Mouse (Mus musculus) left cerebral cortex, adult 18-20 months (tissue): Measurements from ENCODE around the gene Car5a. TPM values are rescaled to one million over a fixed set of nuclear protein-coding genes. Genes with fewer than 3 reads are reported as not detected.

Experiments
- DNase-seq, 2 experiments: peaks; one replicate each; pipeline ENCODE4 v3.0.0; 2021 to 2022; ENCODE audit warnings: low spot score in 2 of 2, mixed read lengths in 1 of 2
- long read RNA-seq, 2 experiments: library from polyadenylated mRNA; stranded (forward); transcript quantifications; one replicate each; pipeline ENCODE4 v2.0.0; 2021
- total RNA-seq, 2 experiments: library from RNA; stranded (reverse); gene quantifications; 2 replicates each; pipeline ENCODE4 v1.2.3; 2021

Gene Car5a
- total RNA-seq: under 1 TPM; 0.33 to 0.35 TPM
- long read RNA-seq, experiment 1, partial matches to known transcripts: 2 of 7 reads
- long read RNA-seq, experiment 1, other reads (novel, unspliced or antisense): 5 of 7 reads
- long read RNA-seq, experiment 2, partial matches to known transcripts: 2 of 4 reads
- long read RNA-seq, experiment 2, other reads (novel, unspliced or antisense): 2 of 4 reads

DNA sequence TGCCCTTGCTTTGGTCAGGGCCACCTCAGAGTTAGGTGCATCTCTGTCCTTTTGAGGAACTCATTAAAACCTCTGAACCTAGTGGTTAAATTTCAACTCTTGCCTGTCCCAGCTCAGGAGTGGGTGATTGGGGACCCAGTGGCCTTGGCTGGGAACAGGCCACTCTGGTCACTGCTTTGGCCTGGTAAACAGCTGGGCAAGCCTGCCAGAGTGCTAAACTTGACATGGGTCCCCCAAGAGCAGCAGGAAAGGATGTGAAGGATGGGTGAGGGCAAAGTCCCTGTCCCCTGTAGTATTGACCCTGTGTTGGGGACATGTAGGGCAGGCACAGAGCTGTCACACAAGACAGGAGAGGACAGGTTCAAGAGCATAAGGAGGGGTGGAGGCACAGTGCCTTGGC lies at the start of gene Car5a:
Gene Car5a, minus strand, starts transcription at position 74 of the 400 bp plus-strand sequence.
- no peak for DNase-seq

DNA sequence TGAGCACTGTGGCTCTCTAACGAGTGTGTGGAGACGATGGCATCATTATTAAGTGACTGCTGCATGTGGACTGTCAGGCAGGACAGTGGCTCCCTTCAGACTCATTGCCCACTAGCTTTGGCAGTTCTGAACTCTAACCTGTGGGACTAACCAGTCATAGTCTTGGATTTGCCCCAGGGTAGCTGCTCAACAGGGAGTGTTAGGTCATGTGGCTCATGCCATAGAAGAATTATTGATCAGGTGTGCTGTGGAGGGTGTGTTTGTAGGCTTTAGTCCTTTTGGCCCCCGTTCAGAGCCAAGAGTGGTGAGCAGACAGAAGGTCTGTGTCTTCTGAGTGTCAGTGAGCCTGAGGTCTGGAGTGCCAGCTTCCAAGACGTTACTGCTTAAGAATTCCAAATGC lies 48.2 kb upstream of the Car5a start:
- no peak for DNase-seq

DNA sequence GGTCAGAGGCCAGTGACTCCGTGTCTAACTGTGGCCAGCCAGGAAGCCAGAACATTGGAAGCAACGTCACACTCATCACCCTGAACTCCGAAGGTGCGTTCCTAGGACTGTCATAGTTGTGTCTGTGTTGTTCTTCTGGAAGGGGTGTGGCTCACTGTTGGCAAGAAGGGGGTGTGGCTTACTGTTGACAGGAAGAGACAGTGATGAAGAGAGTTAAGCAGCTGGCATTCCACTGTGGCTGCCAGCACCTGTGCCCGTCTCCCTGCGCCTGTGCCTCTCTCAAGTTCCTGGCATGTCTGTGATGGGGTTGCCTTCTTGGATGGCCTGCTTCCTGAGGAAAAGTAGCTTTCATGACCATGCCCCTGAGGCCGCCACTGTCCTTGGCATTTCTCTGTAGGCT lies 46.9 kb upstream of the Car5a start:
- DNase-seq: no peak

DNA sequence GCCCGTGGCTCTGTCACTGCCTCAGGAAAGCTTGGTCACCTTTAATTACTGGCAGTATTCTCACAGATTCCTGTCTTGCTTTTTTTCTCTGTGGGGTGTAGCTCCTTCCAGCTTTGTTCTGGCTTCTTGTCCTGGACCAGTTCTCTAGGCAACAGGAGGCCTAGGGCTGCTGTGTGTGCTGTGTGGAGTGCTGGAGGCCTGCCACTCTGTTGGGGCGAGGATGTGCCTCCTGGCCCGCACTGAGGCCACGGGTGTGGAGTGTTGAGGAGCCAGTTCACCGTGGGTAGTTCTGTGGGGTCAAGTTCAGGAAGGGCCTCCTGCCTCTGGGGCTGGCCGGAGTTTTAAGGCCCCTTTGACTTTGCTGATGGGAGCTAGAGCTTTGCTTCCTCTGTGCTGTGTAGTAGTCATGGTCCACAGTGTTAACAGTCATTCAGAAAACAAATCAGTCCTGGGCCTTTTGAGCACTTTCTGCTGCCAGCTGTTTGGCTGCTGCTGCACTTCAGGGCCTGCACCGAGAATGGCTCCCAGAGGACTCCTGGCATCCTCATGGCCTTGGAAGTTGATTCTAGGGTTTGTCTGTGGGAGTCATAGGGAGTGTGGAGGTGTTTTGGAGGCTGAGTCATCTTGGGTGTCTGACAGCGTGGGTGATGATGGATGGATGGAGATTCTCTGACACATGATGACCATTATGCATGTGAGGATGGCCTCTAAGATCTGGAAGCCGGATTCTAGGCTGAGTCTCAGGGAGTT lies 46.0 kb upstream of the Car5a start:
- DNase-seq: no peak

DNA sequence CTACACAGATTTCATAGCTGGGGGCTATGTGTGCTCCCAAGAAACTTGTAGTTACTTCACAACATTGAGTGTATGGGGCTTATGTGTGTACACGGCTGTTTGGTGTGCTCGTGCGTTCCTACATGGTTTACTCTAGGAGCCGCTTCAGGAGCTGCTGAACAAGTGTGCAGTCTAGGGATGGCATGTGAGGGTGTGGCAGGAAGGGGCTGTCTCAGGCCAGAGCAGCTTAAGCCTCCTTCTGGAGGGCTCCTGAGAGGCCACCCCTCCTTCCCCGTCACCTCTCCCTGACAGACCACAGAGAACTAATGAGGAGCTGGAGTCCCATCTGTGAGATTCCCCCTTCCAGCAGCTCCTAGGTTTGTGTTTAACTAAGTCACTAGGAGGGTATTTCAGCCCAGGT lies 43.2 kb upstream of the Car5a start:
- no peak for DNase-seq

DNA sequence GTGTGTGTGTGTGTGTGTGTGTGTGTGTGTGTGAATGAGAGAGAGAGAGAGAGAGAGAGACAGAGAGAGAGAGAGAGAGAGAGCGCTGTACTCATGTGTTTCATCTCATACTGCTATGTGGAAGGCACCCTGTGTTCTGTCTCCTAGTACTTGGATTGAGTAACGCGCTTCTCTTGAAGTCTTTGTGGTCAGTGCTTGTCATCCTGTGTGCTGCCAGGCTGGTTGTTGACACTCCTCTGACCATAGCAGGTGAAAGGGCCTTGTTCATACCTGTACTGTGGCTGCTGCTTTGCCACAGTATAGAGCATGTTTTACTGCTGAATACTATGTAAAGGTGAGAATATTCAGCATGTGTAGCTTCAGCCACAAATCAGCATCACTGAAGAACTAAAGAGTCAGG lies 41.0 kb upstream of the Car5a start:
- DNase-seq: no peak

DNA sequence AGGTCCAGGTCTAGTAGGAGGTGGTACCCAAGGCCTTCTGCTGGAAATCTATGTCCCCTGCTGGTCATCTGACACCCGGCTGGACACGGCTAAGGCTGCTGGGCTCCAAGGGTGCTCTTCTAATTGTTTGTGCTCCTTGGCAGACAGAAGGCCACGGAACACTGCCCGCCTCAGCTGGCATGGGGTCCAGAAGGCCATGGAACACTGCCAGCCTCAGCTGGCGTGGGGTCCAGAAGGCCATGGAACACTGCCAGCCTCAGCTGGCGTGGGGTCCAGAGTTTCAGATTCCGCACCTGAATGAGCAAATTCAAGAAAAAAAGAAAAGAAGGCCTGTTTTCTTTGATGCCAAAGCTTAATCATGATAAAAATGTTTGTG lies 36.8 kb upstream of the Car5a start:
- no peak for DNase-seq

DNA sequence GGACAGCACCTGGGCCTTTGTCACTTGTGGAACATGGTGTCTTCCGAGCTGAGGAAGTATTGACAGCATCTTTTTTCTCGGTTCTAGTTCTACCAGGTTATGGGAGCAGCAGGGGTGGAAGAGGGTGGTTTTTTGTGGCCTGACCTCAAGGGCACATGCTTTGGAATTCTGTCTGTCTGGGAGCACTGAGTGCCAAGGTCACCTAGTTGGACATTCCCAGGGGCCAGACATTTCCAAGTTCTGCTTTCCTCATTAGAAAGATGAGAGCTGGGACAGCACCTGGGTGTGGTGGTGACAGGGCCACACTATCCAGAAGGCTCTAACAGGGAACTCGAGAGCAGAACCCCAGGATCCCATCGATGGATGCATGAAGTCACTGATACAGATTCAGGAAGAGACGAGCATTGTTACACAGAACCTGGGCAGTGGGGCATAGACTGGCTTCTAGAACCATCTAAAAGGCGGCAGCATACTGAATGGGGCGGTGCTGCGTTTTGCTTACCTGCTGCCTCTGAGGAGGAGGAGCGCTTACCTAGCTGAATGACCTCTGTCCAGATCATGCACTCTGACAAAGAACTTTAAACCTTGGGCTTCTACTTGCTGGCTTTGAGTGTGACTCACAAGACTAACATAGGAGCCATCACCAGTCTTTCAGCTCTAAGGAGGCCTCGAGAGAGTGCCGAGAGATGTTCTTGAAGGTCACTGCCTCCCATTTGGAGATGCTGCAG lies 36.3 kb upstream of the Car5a start:
- DNase-seq: no peak

DNA sequence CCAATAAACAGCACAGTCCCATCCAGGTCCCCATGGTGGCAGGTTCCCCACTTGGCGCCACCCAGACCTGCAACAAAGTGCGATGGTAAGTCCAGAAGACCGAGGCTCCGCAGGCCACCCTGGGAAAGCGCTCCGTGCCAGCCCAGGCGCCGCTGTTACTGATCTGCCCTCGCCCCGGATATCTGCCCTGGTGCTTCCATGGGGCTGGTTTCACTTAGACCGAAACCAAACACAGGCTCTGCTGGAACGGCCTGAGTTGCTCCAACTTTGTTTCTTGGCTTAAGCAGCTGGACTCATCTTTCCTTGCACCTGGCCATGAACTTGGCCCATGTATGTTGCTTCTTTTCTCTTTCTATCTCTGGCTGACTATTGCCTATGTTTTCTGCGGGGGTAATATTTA lies 34.0 kb upstream of the Car5a start:
- DNase-seq: no peak

DNA sequence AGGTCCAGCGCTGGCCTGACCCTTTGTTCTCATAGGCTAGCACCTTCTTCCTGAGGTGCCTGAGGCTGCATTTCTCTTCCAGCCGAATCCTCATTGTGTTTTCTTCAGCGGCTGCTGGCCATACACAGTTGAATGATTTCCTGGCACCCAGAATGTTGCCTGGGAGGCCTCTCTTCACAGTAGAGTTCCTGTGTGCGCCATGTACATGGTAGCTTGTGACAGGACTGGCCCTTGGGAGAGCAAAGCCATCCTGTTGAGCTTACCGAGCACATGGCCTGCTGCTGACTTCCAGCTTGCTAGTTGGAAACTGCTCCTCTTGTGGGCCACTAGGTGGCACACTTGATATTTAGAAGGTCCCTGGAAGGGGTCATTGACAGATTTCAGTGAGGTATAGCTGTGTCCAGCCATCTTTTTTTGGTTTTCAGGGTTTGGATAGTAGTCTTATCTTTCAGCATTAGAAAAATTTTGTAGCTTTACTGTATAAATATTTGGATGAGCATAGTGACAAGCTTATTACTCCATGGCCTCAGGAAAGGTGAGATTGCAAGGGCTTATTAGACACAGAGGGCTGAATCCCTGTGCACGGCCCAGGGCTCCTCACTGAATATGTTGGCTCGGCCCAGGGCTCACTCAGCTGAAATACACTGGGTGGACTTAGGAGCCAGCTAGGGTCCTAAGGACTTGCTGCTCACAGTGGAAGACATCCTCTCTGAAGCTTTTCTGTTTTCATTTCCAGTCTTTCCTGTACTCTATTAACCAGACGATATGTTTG lies 33.3 kb upstream of the Car5a start:
- no peak for DNase-seq

DNA sequence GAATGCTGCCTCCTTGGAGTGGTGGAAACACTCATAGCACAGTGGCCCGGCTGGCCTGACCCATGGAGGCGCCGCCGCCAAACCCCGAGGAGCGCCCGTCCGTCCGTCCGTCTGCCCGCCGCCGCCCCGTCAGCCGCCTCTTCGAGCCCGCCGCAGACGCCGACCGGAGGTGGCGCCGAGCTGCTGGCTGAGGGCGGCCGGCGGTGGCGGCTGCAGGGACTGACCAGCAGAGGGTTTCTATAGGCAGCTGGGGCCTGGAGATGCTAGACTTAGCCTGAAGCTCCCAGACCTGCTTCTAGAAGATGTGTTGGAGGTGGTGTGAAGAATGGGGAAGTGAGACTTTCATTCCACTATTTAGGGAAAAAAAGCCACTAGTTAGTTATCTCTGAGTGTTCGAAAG lies 29.2 kb upstream of the Car5a start:
- no peak for DNase-seq

DNA sequence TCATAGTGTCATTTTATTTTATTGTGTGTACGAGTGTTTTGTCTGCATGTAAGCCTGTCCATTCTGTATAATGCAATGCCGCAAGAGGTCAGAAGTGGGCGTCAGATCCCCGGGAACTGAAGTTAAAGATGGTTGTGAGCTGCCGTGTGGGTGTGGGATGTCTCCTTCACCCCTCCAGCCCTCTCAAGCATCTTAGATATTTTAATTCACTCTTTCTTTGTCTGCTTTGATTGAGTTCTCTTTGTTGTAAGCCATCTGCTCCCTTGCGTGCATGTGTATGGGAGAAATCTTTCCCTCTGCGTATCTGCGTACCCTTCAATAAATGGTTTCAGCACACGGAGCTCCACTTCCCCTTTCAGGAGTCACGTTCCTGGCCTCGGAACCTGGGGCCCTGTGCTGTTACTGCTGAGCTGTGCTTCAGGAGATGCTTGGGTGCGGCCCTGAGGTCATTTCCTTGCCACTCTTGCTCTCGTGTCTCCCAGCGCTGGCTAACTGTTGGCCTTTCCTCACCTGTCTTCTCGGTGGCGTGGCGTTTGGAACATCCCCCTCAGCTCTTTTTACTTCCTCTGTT lies 26.9 kb upstream of the Car5a start:
- DNase-seq: no peak

DNA sequence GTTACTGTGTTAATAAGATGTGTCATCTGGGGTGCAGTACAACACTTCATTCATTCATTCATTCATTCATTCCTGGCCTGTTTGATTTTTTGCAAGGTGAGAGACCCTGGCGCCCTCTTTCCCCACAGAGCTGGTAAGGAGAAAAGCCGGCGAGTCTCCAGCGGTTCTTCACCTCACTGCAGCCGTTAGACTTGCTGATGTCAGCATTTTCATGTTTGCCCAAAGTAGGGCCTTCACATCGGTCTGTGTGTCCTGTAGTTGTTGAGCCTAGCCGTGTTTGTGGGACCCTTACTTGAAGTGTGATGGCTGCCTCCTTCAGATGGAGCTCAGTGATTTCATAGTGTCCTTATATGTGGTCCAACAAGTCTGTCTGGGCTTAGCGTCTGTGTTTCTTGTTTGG lies 25.5 kb upstream of the Car5a start:
- DNase-seq: no peak

DNA sequence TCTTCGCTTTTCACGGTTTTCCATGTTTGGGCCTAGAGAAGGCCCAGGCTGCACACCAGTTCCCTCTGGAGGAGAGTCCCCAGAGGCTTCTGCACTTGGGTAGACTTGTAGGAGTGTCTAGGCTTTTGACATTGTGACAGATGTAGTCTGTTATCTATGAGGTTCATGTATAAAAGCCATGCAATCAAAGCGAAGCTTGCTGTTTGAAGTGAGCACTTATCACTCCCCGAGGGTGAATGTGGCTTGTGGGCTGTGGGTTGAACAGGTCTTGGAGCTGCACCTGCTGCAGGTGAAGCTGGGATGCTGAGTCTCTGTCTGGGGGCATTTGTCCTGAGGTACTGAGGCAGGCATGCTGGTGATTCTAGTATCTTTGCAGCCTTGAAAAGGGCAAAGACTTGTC lies 23.8 kb upstream of the Car5a start:
- no peak for DNase-seq

DNA sequence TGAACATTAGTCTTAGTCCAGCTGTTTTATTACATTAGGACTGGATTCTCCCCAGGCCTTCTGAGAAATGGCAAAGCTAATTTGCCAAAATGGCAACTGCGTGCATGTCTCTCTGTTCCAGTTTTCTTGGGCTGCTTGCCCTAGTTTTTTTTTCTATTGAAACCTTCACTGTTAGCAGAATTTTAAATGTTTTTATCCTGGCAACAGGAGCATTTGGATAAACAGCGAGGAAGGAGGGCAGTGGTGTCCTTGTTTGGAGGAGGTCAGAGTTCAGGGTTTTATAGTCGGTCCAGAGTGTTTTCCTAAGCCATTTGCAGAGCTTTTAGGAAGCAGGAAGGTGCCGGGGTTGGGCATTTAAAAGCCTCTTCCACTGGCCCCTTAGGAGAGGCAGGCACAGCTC lies 23.3 kb upstream of the Car5a start:
- no peak for DNase-seq

DNA sequence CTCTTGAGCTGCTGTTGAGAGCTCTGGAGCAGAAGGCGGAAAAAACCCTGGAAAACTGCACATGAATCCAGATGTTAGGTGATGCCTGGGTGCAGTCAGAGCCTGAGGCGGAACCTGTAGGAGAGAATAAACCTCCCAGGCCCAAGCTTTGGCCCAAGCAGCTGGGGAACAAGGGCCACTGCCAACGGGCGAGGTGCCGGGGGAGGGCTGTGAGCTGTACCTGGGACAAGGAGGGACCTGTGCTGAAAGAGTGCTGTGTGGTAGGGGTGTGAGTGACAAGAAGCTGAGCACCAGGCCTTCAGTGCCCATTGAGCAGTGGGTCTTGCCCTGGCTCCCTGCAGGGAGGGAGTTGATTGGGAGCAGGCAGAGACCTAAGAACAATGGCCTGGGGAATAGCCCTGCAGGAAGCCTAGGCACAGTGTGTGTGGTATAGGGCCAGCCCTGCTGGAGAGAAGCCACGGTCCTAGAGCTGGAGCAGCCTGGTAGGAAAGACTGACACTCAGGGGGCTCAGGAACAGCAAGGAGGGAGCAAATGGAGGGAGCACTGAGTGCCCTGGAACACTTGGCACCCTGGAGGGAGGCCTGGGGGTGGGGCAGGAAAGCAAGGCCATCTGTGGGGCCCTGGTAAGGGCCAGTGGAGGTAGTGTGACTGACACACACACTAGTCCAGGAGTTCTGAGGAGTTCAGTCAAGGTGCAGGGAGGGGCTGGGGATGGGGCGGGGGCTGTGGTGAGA lies 22.2 kb upstream of the Car5a start:
- DNase-seq: no peak

DNA sequence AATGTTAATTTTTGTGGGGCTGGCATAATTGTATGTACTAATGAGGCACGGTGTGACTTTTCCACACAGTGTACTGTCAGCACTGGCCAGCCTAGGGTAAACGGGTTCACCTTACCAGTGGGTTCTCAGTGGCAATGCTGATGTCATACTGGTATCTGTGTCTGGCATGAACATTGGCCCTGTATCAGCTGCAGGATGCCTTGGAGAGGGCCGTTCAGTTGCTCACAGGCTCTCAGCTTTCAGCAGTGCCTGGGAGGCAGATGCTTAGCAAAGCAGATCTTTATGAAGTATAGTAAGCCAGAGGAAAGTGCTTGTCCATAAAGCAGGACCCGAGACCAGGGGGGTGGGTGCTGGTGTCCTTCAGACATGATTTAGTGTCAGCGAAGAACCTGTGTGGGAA lies 21.4 kb upstream of the Car5a start:
- no peak for DNase-seq

DNA sequence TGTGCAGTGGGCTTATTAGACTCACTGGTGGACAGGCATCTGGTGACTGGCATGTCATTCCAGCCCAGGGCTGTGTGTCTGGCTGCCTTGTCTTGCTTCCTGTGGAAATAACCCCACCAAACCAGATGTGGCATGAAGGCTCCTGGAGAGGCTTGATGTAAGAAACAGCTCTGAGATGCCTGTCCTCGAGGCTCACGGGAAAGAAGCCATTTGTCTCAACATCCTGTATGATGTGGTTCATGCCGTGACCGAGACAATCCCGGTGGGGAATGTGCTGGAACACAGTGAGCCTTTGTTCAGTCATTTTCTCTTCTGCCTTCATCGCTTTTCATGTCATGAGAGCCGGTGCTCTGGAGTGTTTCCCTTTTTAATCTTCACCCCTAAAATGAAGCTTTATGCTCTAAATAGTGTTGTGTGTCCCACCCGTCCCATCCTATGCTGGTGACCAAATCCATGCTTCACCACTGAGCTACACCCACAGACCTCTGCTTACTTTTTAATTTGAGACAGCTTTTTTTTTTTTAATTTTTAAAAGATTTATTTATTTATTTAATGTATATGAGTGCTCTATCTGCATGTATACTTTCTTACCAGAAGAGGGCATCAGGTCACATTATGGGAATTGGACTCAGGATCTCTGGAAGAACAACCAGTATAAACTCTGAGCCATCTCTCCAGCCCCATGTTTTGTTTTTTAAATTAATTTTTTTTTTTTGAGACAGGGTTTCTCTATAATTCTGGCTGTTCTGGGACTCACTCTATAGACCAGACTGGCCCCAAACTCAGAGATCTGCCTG lies 20.2 kb upstream of the Car5a start:
- no peak for DNase-seq

DNA sequence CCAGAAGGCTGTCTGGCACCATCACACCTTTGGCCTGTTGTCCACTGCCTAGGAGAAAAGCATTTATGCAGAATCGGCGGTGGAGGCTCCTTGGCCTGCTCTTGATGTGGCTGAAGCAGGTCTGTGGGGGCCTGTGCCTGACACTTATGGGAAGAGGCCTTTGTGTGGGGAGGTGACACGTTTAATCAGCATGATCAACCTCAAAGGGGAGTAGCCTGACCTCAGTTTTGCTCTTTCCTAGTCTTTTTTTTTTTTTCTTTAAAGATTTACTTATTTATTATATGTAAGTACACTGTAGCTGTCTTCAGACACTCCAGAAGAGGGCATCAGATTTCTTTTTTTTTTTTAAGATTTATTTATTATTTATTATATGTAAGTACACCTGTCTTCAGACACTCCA lies 18.2 kb upstream of the Car5a start:
- DNase-seq: no peak

DNA sequence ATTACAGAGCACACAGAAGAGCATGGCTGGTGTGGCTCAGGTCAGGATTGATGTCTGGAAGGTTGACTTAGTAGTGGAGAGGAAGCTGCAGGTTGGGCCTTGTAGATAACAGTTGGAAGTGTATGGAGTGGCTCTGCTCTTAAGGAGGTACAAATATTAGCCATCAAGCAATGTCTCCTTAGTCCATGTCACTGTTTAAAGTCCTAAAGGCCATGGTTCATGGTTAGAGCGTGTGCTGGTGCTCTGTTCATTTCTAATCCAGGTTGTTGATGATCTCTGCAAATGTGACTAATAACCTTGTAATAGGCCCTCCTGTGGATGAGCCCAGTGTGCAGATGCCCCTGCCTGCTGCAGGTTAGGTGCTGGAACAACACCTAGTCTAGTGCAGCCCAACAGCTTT lies 13.7 kb upstream of the Car5a start:
- no peak for DNase-seq
